Mouse (Mus musculus) heart, adult 2 months (tissue): ENCODE results near the gene Crybg3.

ENCODE experiments used
- CTCF ChIP-seq: fragments of 200-600 bp; IDR thresholded peaks from 2 replicates; pipeline ENCODE4 v1.8.1; 2022; ENCODE audit warnings: antibody characterized with exemption, mild to moderate bottlenecking, moderate library complexity
- EP300 ChIP-seq: fragments of 200-500 bp; IDR thresholded peaks from 2 replicates; pipeline ENCODE4 v1.6.1; 2011; ENCODE audit warnings: low read depth, low read length, control low read depth; ENCODE audit not compliant: insufficient read depth
- POLR2A ChIP-seq: fragments of 200-500 bp; IDR thresholded peaks from 2 replicates; pipeline ENCODE4 v1.6.1; 2011; ENCODE audit warnings: mild to moderate bottlenecking, low read depth, low read length, control low read depth; ENCODE audit not compliant: insufficient read depth

GRCm38 (mm10) chr16:59600311-59601251 lies at the start of gene Crybg3:
- TF ChIP-seq CTCF, result peak; percentile 54
- no peak; the same call in 1 of the 2 replicates for TF ChIP-seq POLR2A
- no peak for TF ChIP-seq EP300
